Mouse (Mus musculus) cerebellum, adult 2 months (tissue): Measurements from ENCODE around the gene Alk.

Source experiments
- CTCF ChIP-seq: fragments of 200-500 bp; IDR thresholded peaks from 2 replicates; pipeline ENCODE4 v1.5.1; 2011; ENCODE audit warnings: low read depth, mild to moderate bottlenecking, control low read depth, low read length, moderate library complexity, borderline replicate concordance; ENCODE audit not compliant: insufficient read depth
- POLR2A ChIP-seq: fragments of 200-500 bp; IDR thresholded peaks from 2 replicates; pipeline ENCODE4 v1.6.1; 2011; ENCODE audit warnings: low read length, control low read depth, borderline replicate concordance; ENCODE audit not compliant: insufficient read depth

DNA sequence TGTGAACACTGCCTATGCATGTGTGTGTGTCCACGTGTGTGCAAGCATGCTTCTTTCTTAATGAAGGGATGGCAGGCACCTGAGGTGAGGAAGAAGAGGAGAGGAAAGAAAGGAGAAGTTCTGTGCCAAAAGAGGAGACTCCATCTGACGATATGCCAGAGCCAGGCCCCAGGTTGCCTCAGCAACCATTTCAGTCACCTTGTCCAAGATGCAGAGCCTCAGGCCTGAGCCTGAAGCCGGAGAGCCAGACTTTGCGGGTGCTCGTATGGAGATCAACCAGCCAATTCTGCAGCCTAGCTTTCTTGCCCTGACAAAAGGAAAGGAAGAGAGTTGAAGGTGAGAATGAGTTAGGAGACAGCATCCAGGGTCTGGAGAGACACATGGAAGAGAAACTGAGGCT lies 566.1 kb downstream of the Alk start:
- TF ChIP-seq POLR2A: no peak
- no peak for TF ChIP-seq CTCF
